Mouse (Mus musculus) testis, postnatal 14 days (tissue): Measurements from ENCODE around the gene 6430550D23Rik.
"Not testable (repeated sequence)": the region's sequence is repeated elsewhere in the genome, so short reads cannot be mapped to it uniquely, and the experiment has no call there.

Experiments
- DNase-seq: peaks from one replicate; pipeline ENCODE4 v3.0.0; 2021; ENCODE audit warnings: low spot score

The 6430550D23Rik gene

DNA sequence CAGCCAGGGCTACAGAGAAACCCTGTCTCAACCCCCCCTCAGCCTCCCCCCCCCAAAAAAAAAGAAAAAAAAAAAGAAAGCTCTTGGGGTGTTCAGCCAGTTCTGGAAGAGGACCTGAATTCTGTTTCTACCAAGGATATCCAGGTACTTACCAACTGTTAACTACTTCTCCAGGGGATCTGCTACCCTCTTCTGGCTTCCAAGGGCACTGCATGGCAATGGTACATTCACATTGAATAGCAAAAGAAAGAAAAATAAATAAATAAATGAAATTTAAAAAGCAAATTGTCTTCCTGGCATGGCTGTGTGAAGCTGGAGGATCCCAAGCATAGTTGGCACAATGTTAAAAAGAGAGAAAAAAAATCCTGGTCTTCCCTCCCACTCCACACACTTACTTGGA lies 55.8 kb downstream of the 6430550D23Rik start:
- DNase-seq, result no peak

DNA sequence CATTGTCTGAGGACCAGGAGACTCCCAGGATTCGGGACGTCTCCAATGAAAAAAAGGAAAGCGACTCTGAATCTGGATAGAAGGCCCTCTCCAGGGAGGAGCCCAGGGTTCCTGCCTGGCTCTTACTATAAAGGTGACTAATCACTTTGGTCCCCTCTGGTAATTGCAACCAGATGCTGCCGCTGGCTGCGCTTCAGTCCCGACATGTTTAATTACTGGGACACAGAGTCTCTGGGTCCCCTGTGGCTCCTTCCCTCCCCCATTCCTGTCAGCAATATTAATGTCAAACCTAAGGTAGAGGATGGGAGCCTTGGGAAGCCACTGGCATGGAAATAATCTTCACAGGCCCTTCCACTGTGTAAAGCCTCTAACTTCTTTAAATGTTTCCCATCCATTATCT lies 58.4 kb downstream of the 6430550D23Rik start:
- no peak for DNase-seq

DNA sequence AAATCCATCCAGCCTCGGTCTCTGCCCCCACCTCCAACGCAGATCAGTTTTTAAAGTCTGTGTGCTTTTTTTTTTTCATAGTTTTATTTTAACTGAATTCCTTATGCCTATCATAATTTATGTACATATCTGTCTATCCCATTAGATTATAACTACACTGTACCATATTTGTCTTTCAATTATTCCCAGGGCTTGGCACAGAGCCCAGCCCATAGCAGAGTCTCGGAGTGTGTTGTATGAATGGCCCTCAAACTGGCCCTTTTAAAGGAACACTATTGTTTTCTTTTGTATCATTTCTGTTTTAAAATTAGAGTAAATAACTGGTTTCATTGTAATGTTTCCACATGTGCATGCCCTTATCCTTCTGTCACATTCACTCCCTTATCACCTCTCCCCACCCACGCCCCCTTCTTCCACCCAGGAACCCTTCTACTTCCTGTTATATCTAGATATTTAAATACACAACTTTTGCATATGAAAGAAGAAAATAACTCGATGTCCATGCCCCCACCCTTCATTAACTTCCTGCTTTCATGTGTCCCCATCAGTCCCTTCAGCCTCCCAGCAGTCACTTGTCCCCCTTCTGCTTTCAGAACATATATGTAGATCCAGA lies 60.3 kb downstream of the 6430550D23Rik start:
- no peak for DNase-seq

DNA sequence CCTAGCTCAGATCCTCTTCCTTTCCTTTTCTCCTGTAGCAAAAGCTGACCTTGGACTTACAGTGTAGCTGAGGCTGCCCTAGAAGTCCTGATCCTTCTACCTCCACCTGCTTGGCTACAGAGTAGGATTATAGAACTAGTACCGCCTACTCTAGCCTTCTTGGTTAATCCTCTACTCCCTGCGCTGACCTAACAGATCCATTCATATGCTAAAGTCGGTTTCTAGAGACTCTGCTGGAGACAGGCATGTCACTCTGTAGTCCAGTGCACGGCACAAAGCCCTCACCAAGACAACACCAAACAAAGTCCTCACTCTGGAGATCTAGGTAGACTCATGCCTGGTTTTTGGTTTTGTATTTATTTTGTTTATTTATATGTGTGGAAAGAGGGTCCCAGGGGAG lies 61.3 kb downstream of the 6430550D23Rik start:
- no peak for DNase-seq

DNA sequence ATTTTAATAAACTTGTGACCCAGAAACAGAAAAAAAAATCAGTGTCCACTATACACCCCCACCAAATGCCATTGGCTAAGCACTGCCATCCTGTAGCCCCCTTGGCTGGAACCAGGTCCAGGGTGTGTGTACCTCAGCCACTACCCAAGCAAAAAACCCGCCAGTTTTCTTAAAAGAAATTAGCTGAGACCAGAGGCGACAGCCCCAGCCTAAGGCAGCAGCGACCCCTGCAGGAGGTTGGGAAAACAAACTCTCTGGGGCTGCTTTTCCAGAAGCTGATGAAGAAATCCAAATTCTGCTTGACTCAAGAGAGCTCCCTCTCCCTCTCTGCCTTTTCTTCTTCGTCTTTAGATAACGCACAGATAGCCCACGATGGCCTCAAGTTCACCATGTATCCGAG lies 61.7 kb downstream of the 6430550D23Rik start:
- no peak for DNase-seq

DNA sequence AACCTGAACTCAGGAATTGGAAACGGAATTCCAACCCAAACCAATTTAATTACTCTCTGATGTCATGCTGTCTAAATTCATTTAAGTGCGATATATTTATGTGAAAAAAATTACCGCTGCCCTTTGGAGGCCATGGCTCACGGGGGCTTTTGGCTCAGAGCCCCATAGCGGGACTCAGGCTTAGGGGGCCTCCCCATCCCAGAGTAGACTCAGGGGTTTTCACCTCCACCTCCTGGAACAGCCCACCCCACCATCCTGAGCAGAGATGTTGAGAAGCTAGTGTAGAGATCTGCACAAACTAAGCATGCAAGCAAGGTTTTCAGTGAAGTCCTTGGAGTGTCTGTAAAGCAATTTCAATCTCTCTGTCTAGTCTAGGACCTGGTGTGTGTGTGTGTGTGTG lies 62.2 kb downstream of the 6430550D23Rik start:
- no peak for DNase-seq

DNA sequence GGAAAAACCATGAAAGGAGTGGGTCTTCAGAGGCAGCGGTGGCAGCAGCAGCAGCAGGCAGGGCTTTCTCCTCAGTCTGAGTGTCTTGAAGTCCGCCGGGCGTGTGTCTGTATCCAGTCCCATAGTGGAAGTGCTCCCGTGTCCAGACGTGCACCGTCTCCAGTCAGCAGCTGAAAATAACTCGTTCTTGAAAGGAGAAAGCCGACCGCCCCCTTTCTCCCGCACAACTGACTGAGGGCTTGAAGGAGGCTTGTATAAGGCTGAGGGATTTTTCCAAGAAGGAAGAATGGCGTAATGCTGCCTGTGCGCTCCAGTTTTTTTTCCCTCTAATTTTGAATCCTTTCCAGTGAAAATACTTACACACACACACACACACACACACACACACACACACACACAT lies 62.7 kb downstream of the 6430550D23Rik start, which contains the start of gene Gdf5:
Gene Gdf5, minus strand, starts transcription at position 244 of the 400 bp plus-strand sequence.
- DNase-seq, result no peak

DNA sequence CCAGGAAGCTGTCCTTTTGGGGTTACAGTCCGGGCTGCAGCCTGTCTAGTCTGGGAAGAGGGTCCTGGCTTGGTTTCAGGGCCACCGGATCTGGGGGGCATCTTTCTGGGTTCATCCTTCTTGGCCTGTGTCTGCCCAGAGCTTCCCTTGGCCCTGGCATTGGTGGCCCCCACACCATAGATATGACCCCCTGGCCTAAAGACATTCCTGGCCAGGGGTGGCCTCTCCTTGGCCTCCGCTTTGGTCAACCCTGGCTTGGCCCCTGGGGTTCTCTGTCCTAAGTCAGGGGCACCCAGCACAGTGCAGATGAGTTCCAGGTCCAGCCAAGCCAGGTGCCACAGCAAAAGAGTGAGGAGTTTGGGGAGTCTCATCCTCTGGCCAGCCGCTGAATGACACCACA lies 63.1 kb downstream of the 6430550D23Rik start:
- DNase-seq, result no peak

DNA sequence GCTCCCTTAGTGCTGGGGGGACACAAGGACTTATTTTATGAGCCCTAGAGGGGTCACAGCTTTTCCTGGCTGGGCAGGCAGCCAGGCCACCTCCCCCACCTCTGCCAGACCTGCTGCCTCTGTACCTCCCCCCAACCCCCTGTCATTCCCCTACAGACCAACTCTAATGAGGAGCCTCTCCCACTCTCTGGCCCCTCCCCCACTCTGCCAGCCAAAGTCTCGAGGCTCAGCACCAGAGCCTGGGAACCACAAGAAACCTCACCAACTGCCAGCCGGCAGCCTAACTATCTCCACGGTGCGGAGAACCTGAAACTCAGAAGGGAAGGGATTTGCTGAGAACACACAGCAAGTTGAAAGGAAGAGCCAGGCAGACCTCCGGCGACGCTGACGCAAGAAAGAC lies 64.3 kb downstream of the 6430550D23Rik start:
- DNase-seq, result no peak

DNA sequence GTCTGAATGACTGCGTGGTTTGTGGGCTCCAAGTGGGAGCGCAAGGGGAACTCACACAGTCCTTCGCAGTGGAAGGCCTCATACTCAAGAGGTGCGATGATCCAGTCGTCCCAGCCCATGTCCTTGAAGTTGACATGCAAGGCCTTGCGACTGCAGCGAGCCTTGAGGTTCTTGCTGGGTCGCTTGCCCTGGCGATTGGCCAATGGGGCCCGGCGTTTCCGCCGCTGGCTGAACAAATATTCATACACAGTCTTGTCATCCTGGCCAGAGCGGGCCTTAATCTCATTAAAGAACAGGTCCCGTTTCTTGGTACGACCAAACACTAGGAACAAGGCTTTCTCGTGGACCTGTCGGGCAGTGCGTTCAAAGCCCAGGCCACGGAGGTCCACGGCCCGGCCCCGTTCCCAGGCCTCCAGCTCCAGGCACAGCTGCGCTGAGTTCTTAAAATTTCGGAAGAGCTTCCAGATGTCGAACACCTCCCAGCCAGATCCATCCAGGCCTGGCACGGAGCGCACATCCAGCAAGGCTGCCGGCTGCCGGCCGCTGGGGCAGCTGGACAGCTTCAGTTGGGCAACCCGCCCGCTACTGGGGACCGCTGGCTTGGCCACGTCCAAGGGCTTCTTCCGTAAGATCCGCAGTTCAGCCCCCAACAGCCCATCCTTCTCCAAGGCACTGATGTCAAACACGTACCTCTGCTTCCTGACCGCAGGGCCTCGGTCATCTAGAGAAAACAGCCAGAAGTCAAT lies 65.9 kb downstream of the 6430550D23Rik start:
- DNase-seq, result no peak

DNA sequence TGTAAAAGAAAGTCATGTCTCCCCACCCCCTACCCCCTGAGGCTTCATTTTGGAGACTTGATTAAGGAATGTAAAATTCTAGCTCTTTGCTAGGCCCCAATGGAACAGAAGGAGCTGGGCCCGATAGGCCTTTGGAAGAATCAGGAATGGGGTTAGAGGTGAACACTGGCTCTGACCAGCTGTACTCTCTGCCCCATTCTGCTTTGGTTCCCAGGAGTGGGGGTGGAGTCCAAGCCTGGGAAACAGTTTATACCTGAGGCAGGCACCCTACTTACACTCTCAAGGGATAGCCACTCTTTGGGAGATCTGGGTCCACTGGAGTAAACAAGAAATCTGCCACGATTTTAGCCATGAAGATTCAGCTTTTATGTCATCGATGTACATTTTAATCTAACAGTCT lies 67.1 kb downstream of the 6430550D23Rik start, which contains the start of gene Gm15557:
Gene Gm15557, plus strand, starts transcription at position 48 of the 400 bp plus-strand sequence.
- DNase-seq, result no peak

DNA sequence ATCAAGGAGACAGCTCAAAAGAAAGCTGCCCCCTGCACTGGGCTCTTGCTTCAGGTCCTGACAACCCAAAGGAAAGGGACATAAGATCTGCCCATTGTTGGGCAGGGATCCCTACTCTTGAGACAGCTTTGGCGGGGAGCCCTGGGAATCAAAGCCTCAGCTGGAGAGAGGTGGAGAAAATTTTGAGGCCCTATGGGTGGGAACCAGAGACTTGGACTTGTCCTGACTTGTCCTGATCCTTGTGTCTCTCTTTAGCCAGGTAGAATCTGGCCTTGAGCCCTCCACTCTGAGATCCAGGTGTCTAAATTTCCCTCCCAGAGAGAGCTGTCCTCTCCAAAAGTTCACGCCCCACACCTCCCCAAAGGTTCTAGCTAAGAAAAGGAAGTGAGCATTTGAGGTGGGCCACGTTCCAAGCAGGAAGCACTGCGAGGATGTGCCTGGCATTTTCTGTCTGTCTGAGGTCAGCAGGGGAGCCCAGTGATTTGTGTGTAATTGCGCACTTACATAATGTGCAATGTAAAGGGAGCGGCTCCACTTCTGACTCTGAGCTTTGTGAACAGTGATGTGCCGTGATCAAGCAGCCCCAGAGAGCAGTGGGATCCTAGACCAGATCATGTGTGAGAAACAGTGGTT lies 67.8 kb downstream of the 6430550D23Rik start:
- DNase-seq, result no peak

DNA sequence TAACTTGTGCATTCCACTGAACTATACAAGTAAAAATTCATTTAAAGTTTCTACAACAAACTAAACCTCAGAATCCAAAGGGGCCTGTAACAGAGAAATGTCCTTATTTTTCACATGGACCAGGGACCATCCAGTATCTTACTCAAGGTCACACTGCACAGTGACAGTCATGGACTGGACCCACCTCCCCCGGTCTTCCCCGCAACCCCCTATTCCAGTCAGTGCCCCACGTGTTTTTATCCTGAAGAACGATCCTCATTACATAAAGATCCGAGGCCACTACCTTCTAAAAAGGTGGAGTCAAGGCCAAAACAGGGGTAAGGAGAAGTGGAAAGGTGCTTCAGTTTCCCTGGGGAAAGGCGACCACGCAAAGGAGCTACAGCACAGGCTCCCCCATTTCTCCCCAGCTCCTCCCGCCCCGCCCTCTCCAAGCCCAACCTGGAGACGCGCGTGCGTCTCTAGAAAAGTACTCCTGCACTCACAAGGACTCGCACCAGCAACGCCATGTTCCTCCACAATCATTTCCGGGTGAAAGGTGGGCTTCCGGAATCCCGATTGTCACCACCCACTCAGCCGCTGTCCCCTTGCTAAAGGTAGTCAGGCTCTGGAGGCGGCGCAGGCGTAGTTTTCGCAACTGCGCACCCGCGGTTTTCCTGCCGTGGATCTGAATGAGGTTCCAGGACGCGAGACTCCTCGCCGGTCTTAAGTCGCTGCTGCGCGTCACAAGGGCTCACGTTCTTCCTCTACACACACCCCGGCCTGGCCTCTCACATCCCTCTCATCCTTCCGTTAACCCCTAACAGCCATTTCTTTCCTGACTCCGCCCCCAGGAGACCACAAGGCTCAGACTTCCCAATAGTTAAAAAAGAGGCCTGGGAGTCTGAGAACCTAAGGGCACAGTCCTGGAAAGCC lies 78.0 kb downstream of the 6430550D23Rik start, which contains the start of gene Uqcc1:
Gene Uqcc1, minus strand, starts transcription at position 780 of the 912 bp plus-strand sequence.
- peak; percentile 90 for DNase-seq

DNA sequence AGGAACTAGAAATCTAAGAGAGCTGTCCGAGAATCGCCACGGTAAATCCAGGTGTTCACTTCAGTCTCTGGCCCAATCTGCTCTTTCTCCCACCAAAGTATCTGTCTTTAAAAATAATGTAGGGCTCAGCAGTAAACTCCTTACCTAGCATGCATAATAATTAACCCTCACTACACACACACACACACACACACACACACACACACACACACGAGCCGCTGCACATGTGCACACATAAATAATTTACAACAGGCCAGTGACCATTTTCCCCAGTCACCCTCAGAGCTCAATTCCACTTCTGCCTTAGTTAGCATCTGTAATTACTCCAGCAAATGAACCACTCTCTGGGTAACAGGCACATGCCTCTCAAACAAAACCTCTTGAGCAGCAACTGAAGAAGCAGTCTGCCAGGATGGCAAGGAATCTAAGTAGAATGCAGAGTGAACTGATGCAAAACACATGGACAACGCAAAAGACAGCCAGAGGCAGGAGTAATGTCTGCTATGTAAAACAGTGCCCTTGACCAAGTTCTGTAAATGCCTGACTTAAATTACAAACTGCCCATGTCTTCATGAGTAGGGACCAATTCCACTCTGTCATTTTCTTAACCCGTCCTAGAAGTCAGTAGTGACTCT lies 78.9 kb downstream of the 6430550D23Rik start:
- no peak for DNase-seq

DNA sequence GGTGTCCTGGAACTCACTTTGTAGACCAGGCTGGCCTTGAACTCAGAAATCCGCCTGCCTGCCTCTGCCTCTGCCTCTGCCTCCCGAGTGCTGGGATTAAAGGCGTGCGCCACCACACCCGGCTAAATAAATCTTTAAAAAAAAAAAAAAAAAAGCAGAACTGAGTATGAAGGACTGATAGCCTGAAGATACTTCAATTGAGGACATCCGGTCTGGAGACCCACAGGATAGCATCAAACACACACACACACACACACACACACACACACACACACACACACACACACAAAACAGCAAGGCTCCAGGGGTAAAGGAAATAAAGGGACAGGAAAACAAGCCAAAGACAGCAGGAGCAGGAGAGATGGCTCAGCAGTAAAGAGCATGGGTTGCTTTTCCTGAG lies 82.6 kb downstream of the 6430550D23Rik start:
- DNase-seq, result not testable (repeated sequence)
